Mouse (Mus musculus) limb, embryonic 14.5 days (tissue): Measurements from ENCODE around the gene Kcna10. TPM values are rescaled to one million over a fixed set of nuclear protein-coding genes. Genes with fewer than 3 reads are reported as not detected.
A peak's percentile ranks its signal among the peaks of the same experiment; 100 is the strongest.

ENCODE experiments used
- ATAC-seq: fragments of 200-750 bp; cut with Nextera tagmentation; 2 replicates; pipeline ENCODE4 v1.8.0; 2017; ENCODE audit warnings: low read depth, moderate number of reproducible peaks, moderate TSS enrichment; ENCODE audit not compliant: low FRiP score
- DNase-seq: peaks from one replicate; pipeline ENCODE4 v3.0.0-alpha.2; 2015; ENCODE audit warnings: low spot score
- H3K27ac ChIP-seq: fragments of 300-500 bp; sonication (generic); replicated peaks from 2 replicates; pipeline ENCODE4 v1.5.1; 2014; ENCODE audit warnings: low read depth, mild to moderate bottlenecking, low read length, moderate library complexity, mixed read lengths
- H3K27me3 ChIP-seq: fragments of 300-500 bp; sonication (generic); 2 replicates; pipeline ENCODE4 v1.6.1; 2014; ENCODE audit warnings: low read length, mixed read lengths; ENCODE audit not compliant: control insufficient read depth, insufficient read depth
- H3K36me3 ChIP-seq: fragments of 300-500 bp; sonication (generic); 2 replicates; pipeline ENCODE4 v1.6.1; 2014; ENCODE audit warnings: mild to moderate bottlenecking, low read length, moderate library complexity, mixed read lengths; ENCODE audit not compliant: control insufficient read depth, insufficient read depth
- H3K4me1 ChIP-seq: fragments of 300-500 bp; sonication (generic); 2 replicates; pipeline ENCODE4 v1.6.1; 2014; ENCODE audit warnings: antibody characterized with exemption, low read length, mixed read lengths; ENCODE audit not compliant: control insufficient read depth, insufficient read depth
- H3K4me2 ChIP-seq: fragments of 300-500 bp; sonication (generic); replicated peaks from 2 replicates; pipeline ENCODE4 v1.6.1; 2014; ENCODE audit warnings: low read depth, mild to moderate bottlenecking, low read length, moderate library complexity; ENCODE audit not compliant: severe bottlenecking
- H3K4me3 ChIP-seq: fragments of 300-500 bp; sonication (generic); replicated peaks from 2 replicates; pipeline ENCODE4 v1.5.1; 2014; ENCODE audit warnings: low read length
- H3K9ac ChIP-seq: fragments of 300-500 bp; sonication (generic); 2 replicates; pipeline ENCODE4 v1.6.1; 2014; ENCODE audit warnings: mild to moderate bottlenecking, low read depth, low read length, moderate library complexity; ENCODE audit not compliant: severe bottlenecking
- H3K9me3 ChIP-seq: fragments of 300-500 bp; sonication (generic); 2 replicates; pipeline ENCODE4 v1.6.1; 2016; ENCODE audit warnings: low read length; ENCODE audit not compliant: control insufficient read depth
- POLR2A ChIP-seq: fragments of 200-500 bp; IDR thresholded peaks from 2 replicates; pipeline ENCODE4 v1.8.0; 2012; ENCODE audit warnings: inconsistent platforms, mild to moderate bottlenecking, moderate library complexity, borderline replicate concordance; ENCODE audit not compliant: insufficient read depth, insufficient read length; ENCODE audit errors: extremely low read depth
- WGBS: fragments of 180-500 bp; shearing (Covaris S2); extraction: QIAGEN DNeasy Blood & Tissue Kit; methylation state at CpG from one replicate; pipeline ENCODE4 v1.1.7; 2014; 5-methylcytosine and 5-hydroxymethylcytosine counted together
- polyA plus RNA-seq, 2 experiments: library from polyadenylated mRNA; depleted of rRNA in 1 of 2; stranded (reverse) in 1 of 2; unstranded in 1 of 2; fragments of >200 nt; fragmentation: Nextera tagmentation in 1 of 2; extraction: Ambion mirVana in 1 of 2; gene quantifications; 2 replicates each; pipeline versions ENCODE4 v1.2.1 to v1.2.3; 2012 to 2014

Gene Kcna10
- polyA plus RNA-seq, 2 experiments, result not detected

GRCm38 (mm10) chr3:107231202-107231601 lies 48.3 kb downstream of the Kcna10 start:
- ATAC-seq, result no peak
- no peak for TF ChIP-seq POLR2A
- Histone ChIP-seq H3K4me3 (no peak overlapping the region), H3K9ac (no peak overlapping the region), H3K4me2 (no peak overlapping the region), H3K27ac (no peak overlapping the region), H3K36me3 (no peaks in the 10 kb centered on the region), H3K27me3 (no peaks in the 10 kb centered on the region), H3K9me3 (no peaks in the 10 kb centered on the region), H3K4me1 (no peaks in the 10 kb centered on the region)
- 40% methylated on average over 4 of the region's 4 CpGs for WGBS
- DNase-seq, result no peak

GRCm38 (mm10) chr3:107233351-107233813 lies 50.5 kb downstream of the Kcna10 start:
- H3K9ac ChIP-seq, result no peak overlapping the region
- H3K4me2 ChIP-seq, result 0 out of 2 replicates have a peak overlapping the region, but pooled peaks have one; percentile 13
- H3K27ac ChIP-seq, result no peak overlapping the region
- WGBS, result 9% methylated on average over 11 of the region's 11 CpGs
- no peak for TF ChIP-seq POLR2A
- no peak overlapping the region for H3K4me3 ChIP-seq
- ATAC-seq (no peak), DNase-seq (peak; percentile 76)
- H3K27me3 ChIP-seq, result no peaks in the 10 kb centered on the region
- no peaks in the 10 kb centered on the region for H3K36me3 ChIP-seq
- no peaks in the 10 kb centered on the region for H3K4me1 ChIP-seq
- no peaks in the 10 kb centered on the region for H3K9me3 ChIP-seq

GRCm38 (mm10) chr3:107233945-107234344 lies 51.1 kb downstream of the Kcna10 start:
- Histone ChIP-seq H3K36me3 (no peaks in the 10 kb centered on the region), H3K27ac (no peak overlapping the region), H3K4me3 (no peak overlapping the region), H3K9me3 (no peaks in the 10 kb centered on the region), H3K4me1 (no peaks in the 10 kb centered on the region), H3K27me3 (no peaks in the 10 kb centered on the region), H3K4me2 (no peak overlapping the region), H3K9ac (no peak overlapping the region)
- TF ChIP-seq POLR2A, result no peak
- 33% methylated on average over 2 of the region's 2 CpGs for WGBS
- DNase-seq (no peak), ATAC-seq (no peak)

DNA sequence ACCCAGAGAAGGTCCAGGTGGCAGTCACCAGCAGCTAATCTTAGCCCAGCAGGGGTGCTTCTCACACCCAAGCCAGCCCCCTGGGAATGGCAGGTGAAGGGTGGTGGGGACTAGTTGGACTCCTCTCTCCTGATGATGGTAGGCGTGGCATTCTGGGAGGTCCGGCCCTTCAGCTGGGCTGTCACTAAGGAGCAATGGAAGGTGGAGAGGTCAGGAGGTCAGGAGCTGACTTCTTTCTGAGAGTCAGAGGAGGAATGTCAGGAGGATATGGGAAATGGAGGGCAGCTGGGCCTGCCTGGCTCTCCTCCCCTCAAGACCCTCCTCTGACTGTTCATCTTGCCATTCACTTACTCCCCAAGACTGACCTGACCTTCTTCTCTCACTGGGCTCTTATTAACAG lies 55.2 kb downstream of the Kcna10 start:
- Histone ChIP-seq H3K27ac (no peak overlapping the region), H3K4me3 (no peak overlapping the region), H3K9me3 (no peaks in the 10 kb centered on the region), H3K4me2 (no peak overlapping the region), H3K36me3 (no peaks in the 10 kb centered on the region), H3K4me1 (no peaks in the 10 kb centered on the region), H3K27me3 (no peaks in the 10 kb centered on the region), H3K9ac (no peak overlapping the region)
- no peak for ATAC-seq
- WGBS, result 48% methylated on average over 2 of the region's 2 CpGs
- TF ChIP-seq POLR2A, result no peak
- no peak for DNase-seq

DNA sequence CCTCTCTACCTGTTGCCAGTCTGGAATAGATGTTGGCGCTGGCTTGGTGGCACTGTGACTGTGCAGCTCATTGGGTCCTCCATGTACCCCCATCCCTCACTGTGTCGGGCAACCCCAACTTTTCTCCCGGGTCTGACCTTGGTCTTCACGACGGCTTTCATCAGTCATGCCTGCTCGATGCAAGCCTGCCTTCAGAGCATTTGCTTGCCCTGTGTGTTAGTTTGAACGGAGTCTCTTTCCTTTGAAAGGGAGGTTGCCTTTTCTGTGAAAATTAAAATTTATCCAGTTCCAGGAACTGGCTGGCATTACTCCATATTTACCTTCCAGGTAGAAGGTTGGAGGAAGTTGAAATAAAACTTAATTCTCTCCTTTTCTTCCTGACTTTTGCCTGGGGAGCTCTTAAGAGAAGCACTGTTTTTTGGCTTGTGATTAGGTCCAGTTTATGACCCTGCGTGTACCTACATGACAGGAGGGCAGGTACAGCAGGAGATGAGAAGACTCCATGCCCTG lies 55.7 kb downstream of the Kcna10 start:
- H3K4me3 ChIP-seq, result no peak overlapping the region
- no peaks in the 10 kb centered on the region for H3K36me3 ChIP-seq
- TF ChIP-seq POLR2A, result no peak
- no peaks in the 10 kb centered on the region for H3K27me3 ChIP-seq
- DNase-seq, result no peak
- 82% methylated on average over 8 of the region's 8 CpGs for WGBS
- H3K4me2 ChIP-seq, result no peak overlapping the region
- H3K27ac ChIP-seq, result no peak overlapping the region
- H3K4me1 ChIP-seq, result no peaks in the 10 kb centered on the region
- no peak for ATAC-seq
- no peaks in the 10 kb centered on the region for H3K9me3 ChIP-seq
- H3K9ac ChIP-seq, result no peak overlapping the region

DNA sequence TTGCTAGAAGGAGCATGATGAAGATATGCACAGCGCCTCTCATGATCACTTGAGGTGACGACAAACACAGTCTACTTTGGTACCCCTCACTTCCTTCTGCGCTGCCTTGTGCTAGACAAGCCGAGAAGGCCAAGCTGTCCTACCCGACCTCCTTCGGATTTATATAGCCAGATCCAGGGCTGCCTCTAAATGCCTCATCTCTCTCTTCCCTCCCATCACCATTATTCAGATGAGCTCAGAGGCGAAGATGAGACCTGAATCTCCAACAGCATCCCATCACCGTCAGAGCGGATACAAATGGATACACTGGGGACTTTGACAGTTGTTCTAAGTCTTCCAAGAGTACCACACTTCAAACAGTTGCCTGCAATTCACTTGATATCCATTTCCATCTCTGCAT lies 56.8 kb downstream of the Kcna10 start, which contains the start of gene Prok1:
TSS of gene Prok1 (minus strand) at position 101 of the 400 bp plus-strand sequence.
- Histone ChIP-seq H3K27me3 (no peaks in the 10 kb centered on the region), H3K4me3 (no peak within 1 kb of the TSS), H3K36me3 (no peaks in the 10 kb centered on the region), H3K4me2 (no peak within 1 kb of the TSS), H3K9ac (no peak within 1 kb of the TSS), H3K4me1 (no peaks in the 10 kb centered on the region), H3K27ac (no peak within 1 kb of the TSS), H3K9me3 (no peaks in the 10 kb centered on the region)
- no peak for TF ChIP-seq POLR2A
- 91% methylated on average over 9 of the region's 9 CpGs for WGBS
- DNase-seq (no peak), ATAC-seq (no peak)
